Mouse (Mus musculus) urinary bladder, postnatal 25 days (tissue): ENCODE data around the gene Sox21.
A peak's percentile ranks its signal among the peaks of the same experiment; 100 is the strongest.

Experiments
- DNase-seq: peaks from one replicate; pipeline ENCODE4 v3.0.0; 2022; ENCODE audit warnings: low spot score

Sox21 gene

DNA sequence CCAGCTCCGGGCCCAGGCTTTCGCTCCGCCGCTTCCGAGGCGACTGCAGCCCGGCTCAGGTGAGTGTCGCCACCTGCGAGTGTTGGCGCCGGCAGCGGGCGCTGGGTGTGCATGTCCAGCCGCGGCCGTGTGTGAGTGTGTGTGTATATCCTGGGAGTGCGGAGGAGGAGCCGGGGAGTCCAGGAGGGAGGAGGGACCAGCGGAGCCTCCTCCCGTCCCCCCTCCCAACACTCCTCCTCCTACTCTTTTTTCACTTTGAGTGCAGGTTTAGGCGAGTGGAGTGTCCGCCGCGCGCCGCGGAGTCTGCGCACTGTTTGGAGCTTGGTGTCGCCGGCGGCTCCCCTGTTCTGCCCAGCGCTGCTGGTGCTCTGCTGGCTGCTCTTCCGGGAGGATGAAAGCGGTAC is at the start of gene Sox21:
TSS of gene Sox21 (minus strand) at position 145 of the 404 bp plus-strand sequence.
- DNase-seq: peak; percentile 29

DNA sequence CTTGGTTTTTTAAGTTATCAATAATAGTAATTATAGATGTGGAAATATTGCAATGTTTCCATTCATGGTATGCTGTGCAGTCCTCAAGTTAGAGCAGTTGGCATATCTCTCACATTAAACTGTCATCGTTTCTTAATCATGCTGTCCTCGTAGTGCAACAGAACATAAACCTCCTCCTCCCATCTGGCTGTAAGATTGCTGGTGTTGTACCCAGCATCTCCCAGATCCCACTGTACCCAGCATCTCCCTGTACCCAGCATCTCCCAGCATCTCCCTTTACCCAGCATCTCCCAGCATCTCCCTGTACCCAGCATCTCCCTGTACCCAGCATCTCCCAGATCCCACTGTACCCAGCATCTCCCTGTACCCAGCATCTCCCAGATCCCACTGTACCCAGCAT is 49.3 kb upstream of the Sox21 start:
- no peak for DNase-seq

DNA sequence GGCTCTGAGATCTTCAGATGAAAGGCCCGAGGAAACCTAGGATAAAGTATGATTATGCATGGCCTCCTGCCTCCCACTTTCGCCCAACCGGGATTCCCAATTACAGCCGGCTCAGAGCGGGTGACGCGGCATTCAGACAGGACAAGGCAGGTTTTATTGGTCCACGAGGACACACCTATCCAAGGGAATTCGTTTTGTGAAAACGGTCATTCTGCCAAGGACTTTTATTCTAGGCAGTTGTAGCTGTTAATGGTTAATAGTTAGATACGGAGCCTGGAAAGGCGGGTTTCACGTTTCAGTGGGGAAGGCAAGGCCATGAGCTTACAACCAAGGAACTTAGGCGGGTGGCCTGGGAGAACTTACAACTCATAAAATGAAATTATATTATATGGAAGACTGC is 46.1 kb upstream of the Sox21 start:
- no peak for DNase-seq

GRCm38 (mm10) chr14:118282272-118282671 is 45.4 kb upstream of the Sox21 start:
- DNase-seq: no peak

- no peak for DNase-seq
Measured at GRCm38 (mm10) chr14:118277704-118278498, 41.1 kb upstream of the Sox21 start.

DNA sequence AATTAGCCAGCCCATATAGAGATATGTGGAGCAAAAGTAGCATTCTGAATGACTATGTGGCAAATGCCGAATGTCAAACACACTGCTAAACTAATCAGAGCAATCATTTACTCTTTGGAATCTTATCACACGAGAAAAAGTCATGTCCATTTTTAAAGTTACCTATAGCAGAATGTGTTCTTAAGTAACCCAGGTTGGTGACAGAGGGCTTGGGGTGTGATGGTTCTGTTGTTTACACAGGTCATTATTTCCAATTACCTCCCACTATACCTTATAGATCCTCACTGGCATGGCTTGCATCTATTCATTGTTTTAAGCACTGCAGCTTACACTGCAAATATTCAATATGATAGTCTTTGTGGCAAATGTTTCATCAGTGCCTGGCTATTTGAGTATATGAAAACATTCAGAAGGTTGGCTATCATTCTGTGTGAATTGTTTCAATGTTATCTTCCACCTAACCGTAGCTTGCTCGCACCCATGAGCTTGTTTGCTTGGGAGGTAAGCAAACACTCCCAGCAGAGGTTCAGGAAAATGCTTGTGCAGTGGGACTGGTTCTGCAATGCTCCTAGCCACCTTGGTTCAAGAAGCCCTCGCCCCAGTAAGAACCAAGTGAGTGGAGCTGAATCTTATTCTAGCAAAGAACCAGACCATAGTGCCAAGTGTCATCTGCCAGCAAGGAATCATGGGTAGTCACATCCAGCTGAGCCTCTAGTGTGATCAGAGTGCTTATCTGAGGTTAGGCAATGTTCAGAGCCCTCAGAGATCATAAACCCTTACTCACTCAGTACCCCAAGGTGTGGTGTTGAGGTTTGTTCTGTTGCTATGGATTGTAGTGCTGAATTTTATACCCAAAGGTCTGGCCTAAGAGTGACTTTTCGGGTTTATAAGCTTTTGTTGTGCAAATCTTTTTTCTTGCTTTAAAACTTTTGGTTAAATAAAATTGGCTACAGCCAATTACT is 36.0 kb upstream of the Sox21 start:
- no peak for DNase-seq

- no peak for DNase-seq
Measured at GRCm38 (mm10) chr14:118268849-118269248, 32.0 kb upstream of the Sox21 start.

GRCm38 (mm10) chr14:118266660-118267059 is 29.8 kb upstream of the Sox21 start, which contains the start of gene Gm9376:
Gene Gm9376 (plus strand): TSS chr14:118266960.
- no peak for DNase-seq

- no peak for DNase-seq
Measured at GRCm38 (mm10) chr14:118253381-118253780, 16.6 kb upstream of the Sox21 start.

- DNase-seq: no peak
Measured at GRCm38 (mm10) chr14:118241416-118241815, 4.6 kb upstream of the Sox21 start.

DNA sequence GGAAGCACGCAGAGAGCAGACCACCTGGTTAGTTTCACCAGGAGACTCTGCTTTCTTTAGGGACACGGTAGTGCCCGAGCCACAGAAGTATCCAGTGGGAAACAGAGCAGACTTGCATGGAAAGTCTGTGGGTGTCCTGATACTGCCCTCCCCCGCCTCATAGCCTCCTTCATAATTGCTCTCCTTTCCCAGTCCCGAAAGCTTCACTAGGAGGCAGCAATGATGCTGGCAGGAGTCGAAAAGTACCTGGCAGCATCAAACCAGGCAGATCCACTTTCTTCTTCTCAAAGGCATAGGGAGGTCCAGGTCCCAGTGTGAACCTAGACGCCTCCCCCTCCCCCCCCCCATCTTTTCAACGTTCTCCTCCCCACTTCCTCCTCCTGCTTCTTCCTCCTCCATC is 2.5 kb upstream of the Sox21 start:
- no peak for DNase-seq

GRCm38 (mm10) chr14:118237786-118238185 is 956 bp upstream of the Sox21 start:
- DNase-seq: no peak

GRCm38 (mm10) chr14:118235973-118236885 is 601 bp downstream of the Sox21 start:
- DNase-seq: peak; percentile 35

DNA sequence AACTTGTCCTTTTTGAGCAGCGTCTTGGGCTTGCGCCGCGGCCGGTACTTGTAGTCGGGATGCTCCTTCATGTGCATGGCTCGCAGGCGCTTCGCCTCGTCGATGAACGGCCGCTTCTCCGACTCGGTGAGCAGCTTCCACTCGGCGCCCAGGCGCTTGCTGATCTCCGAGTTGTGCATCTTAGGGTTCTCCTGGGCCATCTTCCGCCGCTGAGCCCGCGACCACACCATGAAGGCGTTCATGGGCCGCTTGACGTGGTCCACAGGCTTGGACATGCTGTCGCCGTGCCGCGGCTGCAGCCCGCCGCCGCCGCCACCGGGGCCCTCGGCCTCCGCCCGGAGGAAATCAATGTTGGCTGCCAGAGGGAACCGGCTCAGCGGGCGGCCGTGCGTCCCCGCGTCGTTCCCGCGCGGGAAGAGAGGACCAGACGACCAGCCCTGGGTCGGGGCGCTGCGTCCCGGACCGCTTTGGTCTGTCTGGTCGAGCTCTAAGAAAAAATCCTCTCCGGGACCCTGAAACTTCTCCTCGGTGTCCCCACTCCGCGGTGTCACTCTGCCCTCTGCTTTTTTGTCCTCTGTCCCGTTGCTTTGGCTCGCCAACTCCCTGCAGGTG is 1.4 kb downstream of the Sox21 start:
- DNase-seq: peak; percentile 8

DNA sequence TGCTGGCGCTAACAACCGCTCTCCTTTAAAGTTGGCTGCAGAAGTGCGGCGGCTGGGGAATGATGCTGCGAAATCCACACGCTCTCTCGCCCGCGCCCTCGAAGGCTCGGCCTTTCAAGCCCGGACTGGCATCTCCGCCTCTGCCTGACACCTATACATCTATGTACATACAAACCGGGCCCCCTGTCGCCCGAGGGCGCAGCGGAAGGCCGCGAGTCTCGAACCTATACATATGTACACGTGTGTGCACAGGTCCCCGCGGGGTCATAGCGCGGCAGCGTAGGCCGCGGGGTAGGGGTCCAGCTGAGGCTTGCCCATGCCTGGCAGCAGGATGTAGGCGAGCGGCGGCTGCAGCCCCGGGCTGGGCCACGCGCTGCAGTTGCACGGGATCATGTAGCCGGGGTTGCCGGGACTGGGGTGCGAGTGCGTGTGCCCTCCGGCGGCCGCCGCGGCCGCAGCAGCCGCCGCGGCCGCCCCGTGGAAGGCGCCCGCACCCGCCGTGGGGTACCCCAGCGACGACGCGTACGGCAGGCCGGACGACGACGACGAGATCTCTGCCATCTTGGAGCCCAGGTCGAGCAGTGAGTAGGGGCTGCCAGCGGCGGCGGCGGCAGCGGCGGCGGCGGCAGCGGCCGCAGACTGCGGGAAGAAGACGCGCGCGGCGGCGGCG is 2.2 kb downstream of the Sox21 start:
- DNase-seq: no peak

GRCm38 (mm10) chr14:118233786-118234540 is 2.9 kb downstream of the Sox21 start:
- no peak for DNase-seq

- no peak for DNase-seq
Measured at GRCm38 (mm10) chr14:118232381-118232970, 4.4 kb downstream of the Sox21 start.

GRCm38 (mm10) chr14:118226471-118227155 is 10.2 kb downstream of the Sox21 start:
- no peak for DNase-seq

GRCm38 (mm10) chr14:118225911-118226310 is 10.9 kb downstream of the Sox21 start:
- no peak for DNase-seq
